Mouse (Mus musculus) MEL (cell line): ENCODE measurements around the gene Parp1. TPM values are rescaled to one million over a fixed set of nuclear protein-coding genes. Genes with fewer than 3 reads are reported as not detected.

Source experiments
- DNase-seq: peaks from one replicate; pipeline ENCODE4 v3.0.0; 2011; ENCODE audit warnings: low read depth, low spot score
- H3K27ac ChIP-seq: 2 replicates; pipeline ENCODE4 v1.5.1; 2012; ENCODE audit warnings: low read depth, mild to moderate bottlenecking, control low read depth, low read length, moderate library complexity; ENCODE audit not compliant: control insufficient read depth
- H3K27me3 ChIP-seq, 2 experiments: fragments of 150-350 bp in 1 of 2; sonication (generic) in 1 of 2; 2 replicates each; pipeline ENCODE4 v1.6.1; 2012; ENCODE audit warnings: low read length in 2 of 2, mild to moderate bottlenecking in 2 of 2, improper control_type of control experiment in 1 of 2, moderate library complexity in 1 of 2; ENCODE audit not compliant: insufficient read depth in 2 of 2, control insufficient read depth in 1 of 2
- H3K36me3 ChIP-seq, 2 experiments: 2 replicates each; pipeline ENCODE4 v1.6.1; 2012 to 2014; ENCODE audit warnings: low read length in 2 of 2, improper control_type of control experiment in 1 of 2, inconsistent platforms in 1 of 2, mild to moderate bottlenecking in 1 of 2; ENCODE audit not compliant: insufficient read depth in 2 of 2, control insufficient read depth in 1 of 2
- H3K4me1 ChIP-seq, 2 experiments: fragments of 150-350 bp in 1 of 2; sonication (generic) in 1 of 2; 2 replicates each; pipeline ENCODE4 v1.6.1; 2012; ENCODE audit warnings: low read length in 2 of 2, improper control_type of control experiment in 1 of 2, mild to moderate bottlenecking in 1 of 2; ENCODE audit not compliant: insufficient read depth in 2 of 2, control insufficient read depth in 1 of 2
- H3K4me3 ChIP-seq, 2 experiments: fragments of 150-350 bp in 1 of 2; sonication (generic) in 1 of 2; 2 replicates each; pipeline ENCODE4 v1.5.1; 2012; ENCODE audit warnings: low read depth in 2 of 2, low read length in 2 of 2, mild to moderate bottlenecking in 2 of 2, moderate library complexity in 2 of 2, control low read depth in 1 of 2, improper control_type of control experiment in 1 of 2; ENCODE audit not compliant: control insufficient read depth in 1 of 2, insufficient read depth in 1 of 2
- H3K79me2 ChIP-seq: 2 replicates; pipeline ENCODE4 v1.6.1; 2012; ENCODE audit warnings: mild to moderate bottlenecking, low read length, moderate library complexity; ENCODE audit not compliant: control insufficient read depth, poor library complexity, insufficient read depth
- H3K9ac ChIP-seq: 2 replicates; pipeline ENCODE4 v1.6.1; 2012; ENCODE audit warnings: low read depth, mild to moderate bottlenecking, control low read depth, low read length, moderate library complexity; ENCODE audit not compliant: control insufficient read depth, poor library complexity, severe bottlenecking
- H3K9me3 ChIP-seq: fragments of 150-350 bp; sonication (generic); replicated peaks from 2 replicates; pipeline ENCODE4 v1.6.1; 2012; ENCODE audit warnings: mild to moderate bottlenecking, low read length, improper control_type of control experiment, moderate library complexity; ENCODE audit not compliant: insufficient read depth
- BHLHE40 ChIP-seq: IDR thresholded peaks from 2 replicates; pipeline ENCODE4 v1.6.1; 2012; ENCODE audit warnings: low read depth, mild to moderate bottlenecking, inconsistent platforms, low read length, improper control_type of control experiment, borderline replicate concordance
- CTCF ChIP-seq, 3 experiments: IDR thresholded peaks in 2 of 3; conservative IDR thresholded peaks in 1 of 3; 2 replicates each; pipeline ENCODE4 v1.5.1; 2011 to 2012; ENCODE audit warnings: low read length in 3 of 3, low read depth in 2 of 3, mild to moderate bottlenecking in 2 of 3, improper control_type of control experiment in 1 of 3, inconsistent platforms in 1 of 3, mixed read lengths in 1 of 3, moderate library complexity in 1 of 3; ENCODE audit not compliant: control insufficient read depth in 1 of 3, insufficient read depth in 1 of 3, poor library complexity in 1 of 3, severe bottlenecking in 1 of 3
- E2F4 ChIP-seq: IDR thresholded peaks from 2 replicates; pipeline ENCODE4 v1.6.1; 2011; ENCODE audit warnings: low read depth, low read length, improper control_type of control experiment, borderline replicate concordance
- ETS1 ChIP-seq: IDR thresholded peaks from 2 replicates; pipeline ENCODE4 v1.6.1; 2012; ENCODE audit warnings: low read depth, mild to moderate bottlenecking, inconsistent platforms, low read length, improper control_type of control experiment, moderate library complexity
- GABPA ChIP-seq: IDR thresholded peaks from 2 replicates; pipeline ENCODE4 v1.6.1; 2012; ENCODE audit warnings: low read depth, mild to moderate bottlenecking, inconsistent platforms, low read length, improper control_type of control experiment, moderate library complexity
- HCFC1 ChIP-seq: IDR thresholded peaks from 2 replicates; pipeline ENCODE4 v1.6.1; 2012; ENCODE audit warnings: low read depth, mild to moderate bottlenecking, inconsistent platforms, low read length, improper control_type of control experiment, moderate library complexity
- JUND ChIP-seq: IDR thresholded peaks from 2 replicates; pipeline ENCODE4 v1.6.1; 2011; ENCODE audit warnings: low read depth, mild to moderate bottlenecking, improper control_type of control experiment, low read length
- MAFK ChIP-seq: IDR thresholded peaks from 2 replicates; pipeline ENCODE4 v1.6.1; 2011; ENCODE audit warnings: low read depth, mild to moderate bottlenecking, low read length, improper control_type of control experiment, borderline replicate concordance
- MAX ChIP-seq: IDR thresholded peaks from 2 replicates; pipeline ENCODE4 v1.6.1; 2011; ENCODE audit warnings: low read length, improper control_type of control experiment
- MAZ ChIP-seq: IDR thresholded peaks from 2 replicates; pipeline ENCODE4 v1.6.1; 2012; ENCODE audit warnings: low read depth, mild to moderate bottlenecking, inconsistent platforms, low read length, improper control_type of control experiment
- MEF2A ChIP-seq: IDR thresholded peaks from 2 replicates; pipeline ENCODE4 v1.6.1; 2014; ENCODE audit warnings: low read depth, mild to moderate bottlenecking, inconsistent platforms, low read length, improper control_type of control experiment; ENCODE audit not compliant: poor library complexity, insufficient replicate concordance, severe bottlenecking; ENCODE audit errors: extremely low read depth
- MYB ChIP-seq: IDR thresholded peaks from 2 replicates; pipeline ENCODE4 v1.6.1; 2011; ENCODE audit warnings: mild to moderate bottlenecking, low read depth, low read length, improper control_type of control experiment
- MYC ChIP-seq: IDR thresholded peaks from 2 replicates; pipeline ENCODE4 v1.6.1; 2011; ENCODE audit warnings: low read depth, mild to moderate bottlenecking, low read length, improper control_type of control experiment, moderate library complexity
- NELFE ChIP-seq: IDR thresholded peaks from 2 replicates; pipeline ENCODE4 v1.6.1; 2011; ENCODE audit warnings: low read depth, low read length, improper control_type of control experiment
- POLR2A ChIP-seq, 2 experiments: IDR thresholded peaks; 2 replicates each; pipeline ENCODE4 v1.6.1; 2011 to 2012; ENCODE audit warnings: low read length in 2 of 2, mild to moderate bottlenecking in 2 of 2, control low read depth in 1 of 2, improper control_type of control experiment in 1 of 2, low read depth in 1 of 2, moderate library complexity in 1 of 2; ENCODE audit not compliant: control insufficient read depth in 1 of 2, insufficient read depth in 1 of 2, poor library complexity in 1 of 2
- POLR2AphosphoS5 ChIP-seq: IDR thresholded peaks from 2 replicates; pipeline ENCODE4 v1.6.1; 2012; ENCODE audit warnings: low read depth, borderline replicate concordance, mild to moderate bottlenecking, inconsistent platforms, low read length, moderate library complexity, mixed read lengths
- RCOR1 ChIP-seq: IDR thresholded peaks from 2 replicates; pipeline ENCODE4 v1.6.1; 2012; ENCODE audit warnings: low read depth, mild to moderate bottlenecking, inconsistent platforms, low read length, improper control_type of control experiment
- SIN3A ChIP-seq: IDR thresholded peaks from 2 replicates; pipeline ENCODE4 v1.6.1; 2012; ENCODE audit warnings: low read length, improper control_type of control experiment, inconsistent platforms
- SMC3 ChIP-seq: IDR thresholded peaks from 2 replicates; pipeline ENCODE4 v1.6.1; 2011; ENCODE audit warnings: low read depth, low read length, improper control_type of control experiment
- TAL1 ChIP-seq: IDR thresholded peaks from 2 replicates; pipeline ENCODE4 v1.6.1; 2012; ENCODE audit warnings: mild to moderate bottlenecking, inconsistent platforms, low read length, moderate library complexity, mixed read lengths
- TBP ChIP-seq: IDR thresholded peaks from 2 replicates; pipeline ENCODE4 v1.8.0; 2011; ENCODE audit warnings: low read depth, low read length, improper control_type of control experiment
- TCF12 ChIP-seq: IDR thresholded peaks from 2 replicates; pipeline ENCODE4 v1.6.1; 2014; ENCODE audit warnings: low read depth, mild to moderate bottlenecking, inconsistent platforms, low read length, improper control_type of control experiment, moderate library complexity
- UBTF ChIP-seq: IDR thresholded peaks from 2 replicates; pipeline ENCODE4 v1.6.1; 2012; ENCODE audit warnings: low read depth, mild to moderate bottlenecking, inconsistent platforms, low read length, improper control_type of control experiment, moderate library complexity, borderline replicate concordance; ENCODE audit not compliant: insufficient read depth
- USF1 ChIP-seq: IDR thresholded peaks from 2 replicates; pipeline ENCODE4 v1.6.1; 2014; ENCODE audit warnings: low read depth, mild to moderate bottlenecking, inconsistent platforms, low read length, improper control_type of control experiment, moderate library complexity
- ZKSCAN1 ChIP-seq: IDR thresholded peaks from 2 replicates; pipeline ENCODE4 v1.6.1; 2012; ENCODE audit warnings: low read depth, mild to moderate bottlenecking, inconsistent platforms, low read length, improper control_type of control experiment, moderate library complexity
- ZMIZ1 ChIP-seq: IDR thresholded peaks from 2 replicates; pipeline ENCODE4 v1.6.1; 2012; ENCODE audit warnings: low read depth, mild to moderate bottlenecking, inconsistent platforms, low read length, improper control_type of control experiment, moderate library complexity
- ZNF384 ChIP-seq: IDR thresholded peaks from 2 replicates; pipeline ENCODE4 v1.6.1; 2012; ENCODE audit warnings: low read depth, mild to moderate bottlenecking, inconsistent platforms, low read length, improper control_type of control experiment
- polyA plus RNA-seq, 2 experiments: library from polyadenylated mRNA; stranded (reverse) in 1 of 2; unstranded in 1 of 2; fragments of >175 nt in 1 of 2; fragments of >200 nt in 1 of 2; gene quantifications; 2 replicates each; pipeline versions ENCODE4 v1.2.1 to v1.2.4; 2012; ENCODE audit warnings: low replicate concordance in 2 of 2, low read depth in 1 of 2; ENCODE audit not compliant: insufficient read length in 2 of 2, insufficient read depth in 1 of 2, missing spikeins in 1 of 2
- total RNA-seq: library from RNA; depleted of rRNA; stranded (reverse); fragments of 300-350 nt; gene quantifications from 2 replicates; pipeline ENCODE4 v1.2.3, GENCODE M21; 2012

The Parp1 gene
- total and polyA plus RNA-seq, 3 experiments, result 136 to 188 (median 140) TPM

GRCm38 (mm10) chr1:180604579-180604978 is 35.9 kb downstream of the Parp1 start (continued):
- TF ChIP-seq MAFK, result no peak

- no peak for DNase-seq
- Histone ChIP-seq H3K36me3 (peaks cover 0 to 3% of the 10 kb centered on the region in 2 experiments; a peak in 2 of 4 replicates), H3K4me1 (no peaks in the 10 kb centered on the region), H3K4me3 (no peak overlapping the region), H3K79me2 (no peaks in the 10 kb centered on the region), H3K27ac (no peak overlapping the region), H3K9ac (no peak overlapping the region), H3K27me3 (no peaks in the 10 kb centered on the region), H3K9me3 (no peaks in the 10 kb centered on the region)
- no peak for TF ChIP-seq ZMIZ1
- no peak for TF ChIP-seq POLR2AphosphoS5
- TF ChIP-seq CTCF (IDR thresholded peaks at IDR 0.05 in 2 of 3, conservative IDR thresholded peaks at IDR 0.05 in 1 of 3; ENCODE audit: control insufficient read depth in 1 of 3, insufficient read depth in 1 of 3, low read depth in 2 of 3, low read length in 3 of 3, poor library complexity in 1 of 3, severe bottlenecking in 1 of 3), result no peak
- TF ChIP-seq TCF12, result no peak
- no peak for TF ChIP-seq POLR2A (IDR thresholded peaks at IDR 0.05; ENCODE audit: control insufficient read depth in 1 of 2, insufficient read depth in 1 of 2, low read depth in 1 of 2, low read length in 2 of 2, poor library complexity in 1 of 2)
- no peak for TF ChIP-seq HCFC1
- no peak for TF ChIP-seq BHLHE40
- TF ChIP-seq UBTF, result no peak
- no peak for TF ChIP-seq SMC3
- no peak for TF ChIP-seq RCOR1
- TF ChIP-seq SIN3A, result no peak
- TF ChIP-seq GABPA, result no peak
- no peak for TF ChIP-seq MAX
- no peak for TF ChIP-seq MEF2A
- TF ChIP-seq TBP, result no peak
- TF ChIP-seq ETS1, result no peak
Measured at GRCm38 (mm10) chr1:180606106-180606505, 37.4 kb downstream of the Parp1 start.

- no peaks in the 10 kb centered on the region for H3K9me3 ChIP-seq
- no peak overlapping the region for H3K4me3 ChIP-seq
- H3K36me3 ChIP-seq, result peaks cover 0 to under 1% of the 10 kb centered on the region in 2 experiments; a peak in 1 of 4 replicates
- H3K27me3 ChIP-seq, result no peaks in the 10 kb centered on the region
- TF ChIP-seq CTCF (IDR thresholded peaks at IDR 0.05 in 2 of 3, conservative IDR thresholded peaks at IDR 0.05 in 1 of 3; ENCODE audit: control insufficient read depth in 1 of 3, insufficient read depth in 1 of 3, low read depth in 2 of 3, low read length in 3 of 3, poor library complexity in 1 of 3, severe bottlenecking in 1 of 3), result no peak
- TF ChIP-seq USF1, result no peak
- TF ChIP-seq ZMIZ1, result no peak
- TF ChIP-seq MEF2A, result no peak
- no peak for TF ChIP-seq ZKSCAN1
- no peak for TF ChIP-seq E2F4
- TF ChIP-seq HCFC1, result no peak
- TF ChIP-seq UBTF, result no peak
- no peak for TF ChIP-seq MAZ
- TF ChIP-seq JUND, result no peak
- no peak for TF ChIP-seq POLR2A (IDR thresholded peaks at IDR 0.05; ENCODE audit: control insufficient read depth in 1 of 2, insufficient read depth in 1 of 2, low read depth in 1 of 2, low read length in 2 of 2, poor library complexity in 1 of 2)
- TF ChIP-seq TAL1, result no peak
- no peak for TF ChIP-seq MYB
- TF ChIP-seq ETS1, result no peak
- TF ChIP-seq MYC, result no peak
- no peak for TF ChIP-seq NELFE
- TF ChIP-seq ZNF384, result no peak
- TF ChIP-seq, all 39 proteins: peak for 0
- no peak for DNase-seq
- Histone ChIP-seq H3K9ac (no peak overlapping the region), H3K79me2 (no peaks in the 10 kb centered on the region), H3K4me1 (no peaks in the 10 kb centered on the region), H3K27ac (no peak overlapping the region)
Measured at GRCm38 (mm10) chr1:180606796-180607577, 38.3 kb downstream of the Parp1 start.
